Mouse (Mus musculus) intestine, postnatal 0 days (tissue): ENCODE measurements at regions not wholly inside any gene's neighbourhood (a gene's known extent, or its start where the extent isn't known, plus 50 kb on each side); places are given as distances from the start of the nearest gene placed in this dataset.

Source experiments
- ATAC-seq: fragments of 200-750 bp; cut with Nextera tagmentation; 2 replicates; pipeline ENCODE4 v1.8.0; 2017; ENCODE audit warnings: mild to moderate bottlenecking, moderate TSS enrichment, moderate library complexity
- H3K27ac ChIP-seq: fragments of 300-500 bp; sonication (generic); 2 replicates; pipeline ENCODE4 v1.5.1; 2014; ENCODE audit warnings: mild to moderate bottlenecking, low read depth, low read length, moderate library complexity
- H3K27me3 ChIP-seq: fragments of 300-500 bp; sonication (generic); replicated peaks from 2 replicates; pipeline ENCODE4 v1.6.1; 2014; ENCODE audit warnings: low read length, mixed read lengths; ENCODE audit not compliant: control insufficient read depth, insufficient read depth
- H3K36me3 ChIP-seq: fragments of 300-500 bp; sonication (generic); 2 replicates; pipeline ENCODE4 v1.6.1; 2014; ENCODE audit warnings: mild to moderate bottlenecking, moderate library complexity; ENCODE audit not compliant: control insufficient read depth, insufficient read depth
- H3K4me1 ChIP-seq: fragments of 300-500 bp; sonication (generic); replicated peaks from 2 replicates; pipeline ENCODE4 v1.6.1; 2014; ENCODE audit warnings: antibody characterized with exemption, low read length, mixed read lengths; ENCODE audit not compliant: control insufficient read depth, insufficient read depth
- H3K4me2 ChIP-seq: fragments of 300-500 bp; sonication (generic); replicated peaks from 2 replicates; pipeline ENCODE4 v1.6.1; 2014; ENCODE audit warnings: low read depth, mild to moderate bottlenecking, moderate library complexity
- H3K4me3 ChIP-seq: fragments of 300-500 bp; sonication (generic); 2 replicates; pipeline ENCODE4 v1.5.1; 2014; ENCODE audit warnings: low read depth, low read length
- H3K9ac ChIP-seq: fragments of 300-500 bp; sonication (generic); 2 replicates; pipeline ENCODE4 v1.6.1; 2014; ENCODE audit warnings: mild to moderate bottlenecking, low read depth, low read length
- H3K9me3 ChIP-seq: fragments of 300-500 bp; sonication (generic); 2 replicates; pipeline ENCODE4 v1.6.1; 2016; ENCODE audit warnings: mixed run types; ENCODE audit not compliant: control insufficient read depth
- CTCF ChIP-seq: sonication (generic); IDR thresholded peaks from 2 replicates; pipeline ENCODE4 v1.5.1; 2016; ENCODE audit warnings: low read depth, mild to moderate bottlenecking, control low read depth, antibody characterized with exemption, moderate library complexity
- WGBS: fragments of 180-500 bp; shearing (Covaris S2); extraction: QIAGEN DNeasy Blood & Tissue Kit; methylation state at CpG from one replicate; pipeline ENCODE4 v1.1.7; 2014; 5-methylcytosine and 5-hydroxymethylcytosine counted together

- H3K9ac ChIP-seq: no peak overlapping the region
- H3K4me1 ChIP-seq: no peaks in the 10 kb centered on the region
- no peak overlapping the region for H3K4me2 ChIP-seq
- TF ChIP-seq CTCF: no peak
- no peak overlapping the region for H3K27ac ChIP-seq
- no peak overlapping the region for H3K4me3 ChIP-seq
- no peaks in the 10 kb centered on the region for H3K9me3 ChIP-seq
- WGBS: 82% methylated on average over 11 of the region's 11 CpGs
- H3K27me3 ChIP-seq: no peaks in the 10 kb centered on the region
- no peaks in the 10 kb centered on the region for H3K36me3 ChIP-seq
- ATAC-seq: no peak
These were observed 143.3 kb upstream of the Cadm1 start for GRCm38 (mm10) chr9:47386646-47387045.

GRCm38 (mm10) chr9:47387221-47387620 is 142.8 kb upstream of the Cadm1 start:
- Histone ChIP-seq H3K27ac (no peak overlapping the region), H3K36me3 (no peaks in the 10 kb centered on the region), H3K27me3 (no peaks in the 10 kb centered on the region), H3K9me3 (no peaks in the 10 kb centered on the region), H3K9ac (no peak overlapping the region), H3K4me1 (no peaks in the 10 kb centered on the region), H3K4me2 (no peak overlapping the region), H3K4me3 (no peak overlapping the region)
- no peak for TF ChIP-seq CTCF
- WGBS: 48% methylated on average over 4 of the region's 4 CpGs
- no peak for ATAC-seq

GRCm38 (mm10) chr9:47387716-47388300 is 142.2 kb upstream of the Cadm1 start:
- H3K9me3 ChIP-seq: no peaks in the 10 kb centered on the region
- no peak overlapping the region for H3K27ac ChIP-seq

GRCm38 (mm10) chr9:47389901-47390300 is 140.1 kb upstream of the Cadm1 start:
- no peak overlapping the region for H3K27ac ChIP-seq
- ATAC-seq: no peak
- no peak for TF ChIP-seq CTCF
- WGBS: 89% methylated on average over 6 of the region's 6 CpGs
- no peaks in the 10 kb centered on the region for H3K36me3 ChIP-seq
- H3K9me3 ChIP-seq: no peaks in the 10 kb centered on the region
- H3K9ac ChIP-seq: no peak overlapping the region
- no peaks in the 10 kb centered on the region for H3K27me3 ChIP-seq
- no peak overlapping the region for H3K4me3 ChIP-seq
- H3K4me2 ChIP-seq: no peak overlapping the region
- H3K4me1 ChIP-seq: no peaks in the 10 kb centered on the region

More at GRCm38 (mm10) chr9:47387716-47388300, 142.2 kb upstream of the Cadm1 start:
- Histone ChIP-seq H3K9ac (no peak overlapping the region), H3K4me1 (no peaks in the 10 kb centered on the region), H3K36me3 (no peaks in the 10 kb centered on the region), H3K27me3 (no peaks in the 10 kb centered on the region), H3K4me3 (no peak overlapping the region), H3K4me2 (no peak overlapping the region)
- WGBS: 46% methylated on average over 8 of the region's 8 CpGs
- no peak for ATAC-seq
- TF ChIP-seq CTCF: no peak

GRCm38 (mm10) chr9:47391669-47392068 is 138.3 kb upstream of the Cadm1 start:
- no peak for ATAC-seq
- H3K27ac ChIP-seq: no peak overlapping the region
- no peaks in the 10 kb centered on the region for H3K4me1 ChIP-seq
- no peak for TF ChIP-seq CTCF
- H3K4me2 ChIP-seq: no peak overlapping the region
- no peak overlapping the region for H3K9ac ChIP-seq
- no peaks in the 10 kb centered on the region for H3K36me3 ChIP-seq
- no peaks in the 10 kb centered on the region for H3K9me3 ChIP-seq
- 81% methylated on average over 5 of the region's 5 CpGs for WGBS
- H3K27me3 ChIP-seq: no peaks in the 10 kb centered on the region
- H3K4me3 ChIP-seq: no peak overlapping the region

- H3K4me1 ChIP-seq: no peaks in the 10 kb centered on the region
- 10% methylated on average over 2 of the region's 2 CpGs for WGBS
- H3K9me3 ChIP-seq: no peaks in the 10 kb centered on the region
- H3K4me3 ChIP-seq: no peak overlapping the region
- H3K36me3 ChIP-seq: no peaks in the 10 kb centered on the region
- no peak for TF ChIP-seq CTCF
- H3K4me2 ChIP-seq: no peak overlapping the region
- ATAC-seq: no peak
- H3K27ac ChIP-seq: no peak overlapping the region
- H3K27me3 ChIP-seq: no peaks in the 10 kb centered on the region
- H3K9ac ChIP-seq: no peak overlapping the region
These were observed 130.4 kb upstream of the Cadm1 start for GRCm38 (mm10) chr9:47399598-47399997.
